Mouse (Mus musculus) lung, postnatal 0 days (tissue): ENCODE measurements at regions not wholly inside any gene's neighbourhood (a gene's known extent, or its start where the extent isn't known, plus 50 kb on each side); places are given as distances from the start of the nearest gene placed in this dataset.

Source experiments
- CTCF ChIP-seq: IDR thresholded peaks from 2 replicates; pipeline ENCODE4 v1.5.1; 2016; ENCODE audit warnings: antibody characterized with exemption, mild to moderate bottlenecking
- EP300 ChIP-seq: IDR thresholded peaks from 2 replicates; pipeline ENCODE4 v1.6.1; 2016; ENCODE audit warnings: antibody characterized with exemption, mild to moderate bottlenecking, control low read depth

- TF ChIP-seq EP300 (no peak), CTCF (no peak)
Observed at GRCm38 (mm10) chr14:110472176-110472575, 282.8 kb downstream of the Slitrk6 start.
